Mouse (Mus musculus) heart, adult 2 months (tissue): Measurements from ENCODE around the gene Fam161a.

Experiments used
- CTCF ChIP-seq: fragments of 200-600 bp; IDR thresholded peaks from 2 replicates; pipeline ENCODE4 v1.8.1; 2022; ENCODE audit warnings: antibody characterized with exemption, mild to moderate bottlenecking, moderate library complexity
- POLR2A ChIP-seq: fragments of 200-500 bp; IDR thresholded peaks from 2 replicates; pipeline ENCODE4 v1.6.1; 2011; ENCODE audit warnings: mild to moderate bottlenecking, low read depth, low read length, control low read depth; ENCODE audit not compliant: insufficient read depth

DNA sequence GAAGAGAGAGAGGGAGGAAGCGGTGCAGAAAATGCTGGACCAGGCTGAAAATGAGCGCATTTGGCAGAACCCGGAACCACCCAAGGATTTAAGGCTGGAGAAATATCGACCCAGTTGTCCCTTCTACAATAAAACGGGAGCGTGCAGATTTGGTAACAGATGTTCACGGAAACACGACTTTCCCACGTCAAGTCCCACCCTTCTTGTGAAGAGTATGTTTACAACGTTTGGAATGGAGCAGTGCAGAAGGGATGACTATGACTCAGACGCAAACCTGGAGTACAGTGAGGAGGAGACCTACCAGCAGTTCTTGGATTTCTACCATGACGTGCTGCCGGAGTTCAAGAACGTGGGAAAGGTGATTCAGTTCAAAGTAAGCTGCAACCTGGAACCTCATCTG, 33.7 kb upstream of the Fam161a start:
- TF ChIP-seq CTCF = no peak
- TF ChIP-seq POLR2A = no peak
